In genomic region chr6:52669878-52670277, GRCm38 (mm10) we compare ENCODE assay signal across 5 mouse cellular contexts. TPM values are rescaled to one million over a fixed set of nuclear protein-coding genes. Genes with fewer than 3 reads are reported as not detected.
DNase-seq lines count a peak whose midpoint lies in the region; ATAC-seq and TF ChIP-seq lines count a peak whose summit lies in the region.
"Not testable (repeated sequence)": the region's sequence is repeated elsewhere in the genome, so short reads cannot be mapped to it uniquely, and the experiment has no call there.

No protein-coding gene starts in this region.

- intact Hi-C loops in heart, adult 2 months (cut with DNase I): not testable (repeated sequence)

- not testable (repeated sequence) for H3K9ac ChIP-seq in ES-Bruce4 (ENCODE audit: low read depth, poor library complexity, severe bottlenecking); heart, adult 2 months (ENCODE audit: low read depth, low read length); liver, postnatal 0 days (replicated peaks)

- TF ChIP-seq EP300 in ES-Bruce4 (IDR thresholded peaks at IDR 0.05; ENCODE audit: insufficient read depth, low read depth, low read length); heart, adult 2 months (IDR thresholded peaks at IDR 0.05; ENCODE audit: insufficient read depth, low read depth, low read length); liver, postnatal 0 days (IDR thresholded peaks at IDR 0.05; ENCODE audit: low read depth): not testable (repeated sequence)

- TF ChIP-seq POLR2A in ES-Bruce4 (IDR thresholded peaks at IDR 0.05; ENCODE audit: insufficient read depth, low read length); bone marrow macrophage, adult 2 months (IDR thresholded peaks at IDR 0.05; ENCODE audit: borderline replicate concordance, low read depth, low read length); heart, adult 2 months (IDR thresholded peaks at IDR 0.05; ENCODE audit: insufficient read depth, low read depth, low read length): not testable (repeated sequence)

- ATAC-seq in liver, postnatal 0 days: not testable (repeated sequence)

- not testable (repeated sequence) for H3K9me3 ChIP-seq in ES-Bruce4 (replicated peaks; ENCODE audit: control insufficient read depth, insufficient read depth, low read length, poor library complexity, severe bottlenecking); liver, postnatal 0 days (ENCODE audit: low read length)

- peak; percentile 8 for TF ChIP-seq CTCF in ES-Bruce4 (IDR thresholded peaks at IDR 0.05; ENCODE audit: low read depth, low read length)
- TF ChIP-seq CTCF in bone marrow macrophage, adult 2 months (IDR thresholded peaks at IDR 0.05; ENCODE audit: low read depth, low read length): peak; percentile 42
- TF ChIP-seq CTCF in heart, adult 2 months (IDR thresholded peaks at IDR 0.05): 0 out of 2 replicates have a peak, but pooled peaks have one; percentile 7
- peak; percentile 27 for TF ChIP-seq CTCF in layer of hippocampus, adult 2 months (conservative IDR thresholded peaks at IDR 0.05)
- TF ChIP-seq CTCF in liver, postnatal 0 days (IDR thresholded peaks at IDR 0.05; ENCODE audit: low read depth): peak; percentile 36

- H3K4me2 ChIP-seq in liver, postnatal 0 days (ENCODE audit: low read depth, low read length): not testable (repeated sequence)

- not testable (repeated sequence) for H3K27me3 ChIP-seq in ES-Bruce4 (ENCODE audit: control insufficient read depth, insufficient read depth, low read length, poor library complexity, severe bottlenecking); heart, adult 2 months (ENCODE audit: control insufficient read depth, insufficient read depth, low read length); liver, postnatal 0 days (ENCODE audit: insufficient read depth, low read length)

- not testable (repeated sequence) for H3K79me2 ChIP-seq in heart, adult 2 months (replicated peaks; ENCODE audit: control insufficient read depth, insufficient read depth, low read length)

- H3K4me1 ChIP-seq in ES-Bruce4 (ENCODE audit: control insufficient read depth, insufficient read depth, low read length); bone marrow macrophage, adult 2 months (ENCODE audit: control insufficient read depth, insufficient read depth, low read length); heart, adult 2 months (ENCODE audit: control insufficient read depth, insufficient read depth, low read length); liver, postnatal 0 days (ENCODE audit: insufficient read depth): not testable (repeated sequence)

- H3K36me3 ChIP-seq in ES-Bruce4 (ENCODE audit: control insufficient read depth, insufficient read depth, low read length, poor library complexity, severe bottlenecking); heart, adult 2 months (ENCODE audit: control insufficient read depth, insufficient read depth, low read length); liver, postnatal 0 days (replicated peaks; ENCODE audit: insufficient read depth, low read length): not testable (repeated sequence)

- WGBS in heart, adult 2 months: 48% methylated on average over 2 of the region's 2 CpGs
- WGBS in liver, postnatal 0 days (ENCODE audit: insufficient replicate concordance): 28% methylated on average over 2 of the region's 2 CpGs

- DNase-seq in heart, adult 2 months; layer of hippocampus, adult 2 months (ENCODE audit: low spot score in 2 of 2); liver, postnatal 0 days: not testable (repeated sequence)

- not testable (repeated sequence) for H3K27ac ChIP-seq in ES-Bruce4 (ENCODE audit: insufficient read depth, low read length); bone marrow macrophage, adult 2 months (ENCODE audit: insufficient read depth, low read depth, low read length); heart, adult 2 months; layer of hippocampus, adult 2 months; liver, postnatal 0 days (ENCODE audit: low read depth)

- H3K4me3 ChIP-seq in ES-Bruce4 (ENCODE audit: low read depth, low read length); bone marrow macrophage, adult 2 months (ENCODE audit: insufficient read depth, low read length); heart, adult 2 months; layer of hippocampus, adult 2 months; liver, postnatal 0 days (ENCODE audit: low read depth, low read length): not testable (repeated sequence)

RNA-seq across cellular contexts. Expression of gene Hibadh, which starts 29.7 kb away (rescaled TPM):
- polyA plus RNA-seq in ES-Bruce4 (2011; ENCODE audit: insufficient read depth, insufficient read length, low read depth, missing spikeins): 106 and 115 TPM in 2 replicates
- 40.6 and 41.2 TPM in 2 replicates for polyA plus RNA-seq in bone marrow macrophage, adult 2 months (2012; ENCODE audit: insufficient read depth, insufficient read length, missing spikeins)
- total RNA-seq in heart, adult 2 months (2021): 100 to 1,000 TPM; 218 to 263 TPM
- polyA plus RNA-seq in heart, adult 2 months (2012; rRNA removed): 170 and 260 TPM in 2 replicates
- total RNA-seq in layer of hippocampus, adult 2 months (2021): 10 to 100 TPM; 44.4 to 44.9 TPM
- 110 and 117 TPM in 2 replicates for polyA plus RNA-seq in liver, postnatal 0 days (2015; fragmentation: Nextera tagmentation; extraction: Ambion mirVana)

RNA-seq across cellular contexts. Expression of gene Tax1bp1, which starts 43.7 kb away (rescaled TPM):
- 116 and 130 TPM in 2 replicates for polyA plus RNA-seq in ES-Bruce4 (2011; ENCODE audit: insufficient read depth, insufficient read length, low read depth, missing spikeins)
- 106 and 108 TPM in 2 replicates for polyA plus RNA-seq in bone marrow macrophage, adult 2 months (2012; ENCODE audit: insufficient read depth, insufficient read length, missing spikeins)
- 100 to 1,000 TPM; 110 to 124 TPM for total RNA-seq in heart, adult 2 months (2021)
- 26.1 and 50.9 TPM in 2 replicates for polyA plus RNA-seq in heart, adult 2 months (2012; rRNA removed)
- total RNA-seq in layer of hippocampus, adult 2 months (2021): 100 to 1,000 TPM; 126 to 134 TPM
- polyA plus RNA-seq in liver, postnatal 0 days (2015; fragmentation: Nextera tagmentation; extraction: Ambion mirVana): 110 and 117 TPM in 2 replicates
